Mouse (Mus musculus) lung, postnatal 36 days (tissue): Measurements from ENCODE around the gene Cd4.
A peak's percentile ranks its signal among the peaks of the same experiment; 100 is the strongest.
"Not testable (repeated sequence)": the region's sequence is repeated elsewhere in the genome, so short reads cannot be mapped to it uniquely, and the experiment has no call there.

Source experiments
- DNase-seq: peaks from one replicate; pipeline ENCODE4 v3.0.0; 2022; ENCODE audit warnings: mixed read lengths

Cd4 gene

GRCm38 (mm10) chr6:124840241-124841167 lies 47.5 kb downstream of the Cd4 start, which contains the start of gene Gnb3:
Gene Gnb3 (minus strand): TSS chr6:124840275.
- DNase-seq: no peak

DNA sequence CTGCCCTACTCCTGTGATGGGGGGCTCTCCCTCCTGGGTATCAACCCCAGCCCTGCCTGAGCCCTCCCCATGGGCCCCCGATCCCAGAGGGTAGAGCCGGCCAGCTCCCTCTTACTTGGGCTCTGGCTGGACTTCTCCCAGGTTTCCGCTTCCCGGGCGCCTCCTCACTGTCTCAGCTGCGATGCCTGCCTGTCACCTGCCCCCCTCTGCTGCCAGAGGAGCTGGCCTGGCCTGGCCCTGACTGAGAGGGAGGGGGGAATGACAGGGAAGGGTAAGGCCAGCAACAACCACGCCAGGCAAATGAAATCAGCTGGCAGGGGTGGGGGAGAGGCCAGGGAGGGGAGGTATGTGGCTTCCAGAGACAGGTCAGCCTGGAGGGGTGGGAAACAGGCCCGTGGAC lies 48.2 kb downstream of the Cd4 start:
- DNase-seq: no peak

GRCm38 (mm10) chr6:124836411-124836810 lies 51.6 kb downstream of the Cd4 start:
- no peak for DNase-seq

DNA sequence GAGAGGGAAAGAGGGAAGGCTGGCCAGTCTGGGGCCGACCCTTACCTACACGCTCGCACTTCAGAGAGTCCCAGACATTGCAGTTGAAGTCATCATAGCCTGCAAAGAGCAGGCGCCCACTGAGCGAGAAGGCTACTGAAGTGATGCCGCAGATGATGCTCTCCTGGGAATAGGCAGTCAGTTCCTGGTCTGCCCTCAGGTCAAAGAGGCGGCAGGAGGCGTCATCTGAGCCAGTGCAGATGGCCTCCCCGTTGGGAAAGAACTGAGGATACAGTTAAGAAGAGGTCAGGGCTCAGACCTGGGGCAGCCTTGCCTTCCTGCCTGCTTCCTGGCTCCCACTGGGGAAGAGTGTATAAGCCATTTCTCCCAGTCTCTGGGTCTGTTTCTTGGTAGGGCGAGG lies 52.5 kb downstream of the Cd4 start:
- peak; percentile 61 for DNase-seq

GRCm38 (mm10) chr6:124834512-124835081 lies 53.4 kb downstream of the Cd4 start:
- DNase-seq: peak; percentile 38

DNA sequence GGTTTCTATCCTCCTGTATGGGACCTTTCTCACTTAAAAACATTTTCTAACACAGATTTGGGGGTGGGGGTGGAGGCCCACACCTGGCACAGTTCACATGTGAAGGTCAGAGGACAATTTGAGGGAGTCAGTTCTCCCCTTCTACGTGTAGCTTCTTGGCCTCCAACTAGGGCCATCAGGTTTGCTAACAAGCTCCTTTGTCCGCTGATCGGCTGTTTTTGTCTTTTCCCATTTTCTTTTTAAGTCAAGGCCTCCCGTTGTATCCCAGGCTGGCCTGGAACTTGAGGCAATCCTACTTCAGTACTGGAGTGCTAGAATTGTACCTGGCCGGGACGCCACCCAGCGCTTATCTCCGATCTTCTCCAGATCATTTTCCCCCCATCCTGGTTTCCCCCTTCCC lies 56.4 kb downstream of the Cd4 start:
- DNase-seq: no peak

- DNase-seq: not testable (repeated sequence)
Measured at GRCm38 (mm10) chr6:124831199-124831598, 56.8 kb downstream of the Cd4 start.

DNA sequence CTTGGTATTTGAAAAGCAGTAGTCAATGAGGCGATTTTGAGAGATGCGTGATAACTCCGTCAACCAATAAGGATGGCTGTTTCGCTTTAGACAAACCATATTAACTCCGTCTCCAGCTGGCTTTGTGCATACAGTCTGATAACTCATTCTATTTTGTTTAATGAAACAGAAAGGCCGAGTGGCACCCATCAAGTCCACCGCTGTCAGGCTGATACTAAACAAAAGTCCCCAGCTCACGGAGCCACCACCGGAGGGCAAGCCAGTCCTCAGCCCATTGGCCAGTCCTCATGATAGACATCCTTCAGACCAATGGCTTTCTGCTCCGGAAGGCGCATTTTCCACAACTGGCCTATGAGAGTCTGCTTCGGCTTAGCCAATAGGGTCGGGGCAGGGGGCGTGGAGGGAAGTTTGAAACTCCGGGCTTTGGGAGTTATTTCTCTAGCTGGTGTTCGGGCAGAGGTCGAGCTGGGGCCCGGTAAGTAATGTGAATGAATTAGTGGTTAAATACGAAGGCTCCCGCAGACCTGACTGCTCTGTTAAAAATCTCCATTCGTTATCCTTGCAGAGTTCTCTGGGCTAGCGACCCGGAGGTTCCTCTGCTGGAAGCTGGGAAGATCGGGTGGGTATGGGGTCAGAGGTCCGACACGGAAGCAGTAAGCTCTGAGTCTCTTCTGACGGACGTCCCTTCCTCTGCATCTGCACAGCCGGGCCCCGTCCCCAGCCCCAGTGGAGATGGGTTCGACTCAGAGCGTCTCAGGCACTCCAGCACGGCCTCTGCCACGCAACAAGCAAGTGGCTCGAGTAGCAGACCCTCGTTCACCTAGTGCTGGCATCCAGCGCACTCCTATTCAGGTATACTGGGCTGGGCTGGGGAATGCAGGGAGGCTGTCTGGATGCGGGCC lies 58.0 kb downstream of the Cd4 start:
- DNase-seq: peak; percentile 98

- DNase-seq: peak; percentile 99
Measured at GRCm38 (mm10) chr6:124828868-124829798, 58.9 kb downstream of the Cd4 start, which contains the start of the genes Usp5 and Cdca3. Gene Usp5 (minus strand): TSS chr6:124829484. Gene Cdca3 (plus strand): TSS chr6:124829547.

- peak; percentile 40 for DNase-seq
Measured at GRCm38 (mm10) chr6:124828101-124828592, 59.9 kb downstream of the Cd4 start.

DNA sequence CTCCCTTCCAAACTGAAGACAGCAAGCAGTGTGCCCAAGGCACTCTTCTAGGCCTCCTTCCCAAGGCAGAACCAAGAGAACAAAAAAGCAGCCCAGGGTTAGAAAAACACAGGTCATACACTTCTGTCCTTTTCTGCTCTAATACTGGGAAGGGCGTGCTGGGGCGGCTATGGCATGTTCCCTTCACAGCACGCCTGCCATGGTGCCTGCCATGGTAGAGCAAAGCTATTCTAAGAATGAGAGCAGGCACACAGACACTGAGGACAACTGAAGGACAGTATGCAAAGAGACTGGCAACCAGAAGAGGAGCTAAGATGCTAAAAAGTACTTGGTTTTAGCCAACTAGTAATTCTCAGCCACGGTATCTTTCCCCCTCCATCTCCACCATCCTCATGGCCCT lies 66.0 kb downstream of the Cd4 start:
- no peak for DNase-seq

- DNase-seq: no peak
Measured at GRCm38 (mm10) chr6:124820891-124821290, 67.1 kb downstream of the Cd4 start.

- peak; percentile 42 for DNase-seq
Measured at GRCm38 (mm10) chr6:124817971-124818370, 70.0 kb downstream of the Cd4 start.

DNA sequence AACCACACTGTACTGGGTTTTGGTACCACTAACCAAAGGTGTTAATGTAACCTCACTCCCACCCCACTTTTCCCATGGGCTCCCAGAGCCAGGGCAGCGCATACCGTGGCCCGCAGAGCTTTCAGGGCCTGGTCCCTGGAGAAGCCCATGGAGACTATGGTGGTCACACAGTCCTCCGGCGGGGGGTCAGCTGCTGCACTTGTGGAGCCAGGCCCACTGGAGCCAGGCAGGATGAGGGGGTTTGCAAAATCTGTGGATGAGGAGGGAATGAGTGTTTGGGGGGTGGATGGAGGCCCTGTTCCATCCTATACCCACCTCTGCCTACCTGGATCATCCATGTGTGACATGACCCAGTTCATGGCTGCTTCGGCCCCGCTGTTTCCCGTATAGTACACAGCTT lies 70.5 kb downstream of the Cd4 start:
- DNase-seq: no peak

GRCm38 (mm10) chr6:124817125-124817524 lies 70.9 kb downstream of the Cd4 start:
- no peak for DNase-seq

- DNase-seq: no peak
Measured at GRCm38 (mm10) chr6:124816611-124817010, 71.4 kb downstream of the Cd4 start.

DNA sequence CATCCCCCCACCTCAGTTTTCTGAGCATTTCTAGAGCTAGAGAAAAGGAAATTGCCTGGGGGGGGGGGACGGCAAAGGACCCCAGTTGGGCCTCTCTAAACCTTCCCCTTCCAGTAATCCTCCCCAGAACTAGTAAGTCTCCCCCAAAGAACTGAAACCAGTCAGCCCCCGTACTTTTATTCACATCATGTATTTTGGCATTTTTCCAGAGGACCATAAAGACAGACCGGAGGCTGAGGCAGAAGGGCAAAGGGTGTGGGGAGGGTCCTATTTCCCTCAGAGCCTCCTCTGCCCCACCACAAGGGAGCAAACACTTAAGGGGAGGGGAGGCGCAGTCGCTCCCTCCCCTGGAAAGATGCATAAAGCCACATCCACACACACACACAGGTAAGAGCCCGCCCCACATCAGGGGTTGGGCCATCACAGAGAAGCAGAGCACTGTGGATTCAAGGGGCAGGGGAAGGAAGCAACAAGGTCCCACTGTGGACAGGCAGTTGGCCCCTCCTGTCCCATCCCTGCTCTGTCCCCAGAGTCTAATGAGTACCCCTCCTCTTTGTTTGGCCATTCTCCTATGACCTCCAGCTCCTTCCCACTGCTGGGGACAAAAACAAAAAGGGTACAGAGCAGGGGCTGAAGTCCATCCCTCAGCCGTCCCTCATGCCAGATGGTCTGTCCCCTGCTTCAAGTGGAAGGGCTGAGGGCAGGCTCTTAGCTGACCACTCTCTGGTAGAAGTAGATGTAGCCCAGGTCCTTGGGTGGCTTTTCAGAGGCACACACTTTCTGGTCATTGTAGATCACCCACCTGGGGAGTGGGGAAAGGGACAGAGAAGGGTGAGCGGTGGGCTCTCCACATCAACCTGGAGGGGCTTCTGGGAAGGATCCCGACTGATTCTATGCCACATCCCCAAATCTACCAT lies 72.9 kb downstream of the Cd4 start:
- no peak for DNase-seq
